Mouse (Mus musculus) heart, adult 18-20 months (tissue): Measurements from ENCODE around the gene 2310002L09Rik. TPM values are rescaled to one million over a fixed set of nuclear protein-coding genes. Genes with fewer than 3 reads are reported as not detected.
"Not testable (repeated sequence)": the region's sequence is repeated elsewhere in the genome, so short reads cannot be mapped to it uniquely, and the experiment has no call there.

Experiments used
- DNase-seq, 2 experiments: peaks; one replicate each; pipeline ENCODE4 v3.0.0; 2021 to 2022; ENCODE audit warnings: mixed read lengths in 1 of 2
- long read RNA-seq, 2 experiments: library from polyadenylated mRNA; stranded (forward); transcript quantifications; one replicate each; pipeline ENCODE4 v2.0.0; 2021
- total RNA-seq, 2 experiments: library from RNA; stranded (reverse); gene quantifications; 2 replicates each; pipeline ENCODE4 v1.2.3; 2021

Gene 2310002L09Rik
- total RNA-seq, result 10 to 100 TPM; 53.7 to 59.1 TPM
- long read RNA-seq, experiment 1, transcript 2310002L09Rik-202 (2 exons, 1,929 nt), result major isoform, 36 of 237 reads
- long read RNA-seq, experiment 1, partial matches to known transcripts, result 0 of 237 reads
- long read RNA-seq, experiment 1, other reads (novel, unspliced or antisense), result 200 of 237 reads
- long read RNA-seq, experiment 2, transcript 2310002L09Rik-202 (2 exons, 1,929 nt), result major isoform, 11 of 140 reads
- long read RNA-seq, experiment 2, partial matches to known transcripts, result 0 of 140 reads
- long read RNA-seq, experiment 2, other reads (novel, unspliced or antisense), result 129 of 140 reads

DNA sequence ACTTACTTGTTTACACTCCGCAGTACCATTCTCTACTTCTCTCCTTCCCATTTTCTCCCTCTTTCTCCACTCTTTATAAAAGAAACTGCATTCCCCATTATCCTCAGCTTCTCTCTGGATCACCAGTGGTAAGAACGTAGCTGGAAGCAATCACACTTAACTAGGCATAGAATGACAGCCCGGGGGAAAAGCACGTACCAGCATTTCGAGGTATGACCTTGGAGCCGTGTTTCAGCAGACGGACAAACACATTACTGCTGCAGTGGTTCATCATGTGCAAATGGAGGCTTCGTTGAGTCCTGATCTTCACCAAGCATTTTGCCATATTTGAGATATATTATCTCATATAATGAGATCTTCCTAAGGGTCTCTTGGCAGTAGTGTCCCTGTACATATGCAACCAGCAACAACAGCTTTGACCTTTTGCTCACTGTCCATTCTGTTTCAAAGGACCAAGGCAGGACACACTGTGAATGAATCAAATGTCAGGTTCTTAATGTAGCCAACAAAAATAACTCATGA lies at the start of gene 2310002L09Rik:
2310002L09Rik (minus strand) TSS at position 472 of the 522 bp plus-strand sequence.
- DNase-seq, result peak; percentile 20 to 24

DNA sequence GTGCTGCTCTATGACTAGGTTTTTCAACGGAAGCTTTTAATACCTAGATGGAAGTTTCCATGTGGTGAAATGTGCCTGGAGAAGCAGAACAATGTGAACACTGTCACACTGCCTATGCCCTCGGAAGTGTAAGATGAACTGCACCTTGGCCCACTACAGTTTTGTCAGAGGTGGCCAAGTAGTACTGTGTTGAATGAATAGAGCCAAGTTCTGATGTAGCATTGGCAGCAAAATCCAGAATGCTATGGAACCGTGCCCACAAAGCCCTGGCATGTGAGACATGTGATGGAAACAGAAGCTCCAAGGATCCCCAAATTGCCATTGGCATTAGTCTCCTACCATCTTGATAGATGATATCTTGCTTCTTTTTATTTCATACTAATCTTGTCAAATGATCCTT lies 29.8 kb upstream of the 2310002L09Rik start:
- peak; percentile 21 to 33 for DNase-seq

DNA sequence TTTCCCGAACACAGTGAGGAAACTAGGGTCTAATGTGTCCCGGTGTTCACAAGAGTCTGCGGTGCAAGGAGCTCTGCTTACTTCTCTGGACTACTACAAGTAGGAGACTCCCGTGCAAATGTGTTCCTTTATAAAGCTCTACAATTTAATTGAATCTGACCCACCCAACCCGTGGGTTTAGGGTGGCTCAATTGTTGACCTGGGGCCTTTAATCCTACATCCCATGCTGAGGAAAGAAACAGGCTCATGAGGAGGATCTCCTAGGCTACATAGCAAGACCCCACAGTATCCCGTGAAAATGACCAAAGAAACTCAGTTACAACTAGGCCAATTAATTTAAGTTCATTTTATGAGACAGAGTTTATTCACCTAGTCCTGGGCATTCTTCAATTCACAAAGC lies 30.0 kb downstream of the 2310002L09Rik start, which contains the start of gene Gm11756:
Gm11756 (minus strand) TSS at position 101 of the 400 bp plus-strand sequence.
- not testable (repeated sequence) for DNase-seq

DNA sequence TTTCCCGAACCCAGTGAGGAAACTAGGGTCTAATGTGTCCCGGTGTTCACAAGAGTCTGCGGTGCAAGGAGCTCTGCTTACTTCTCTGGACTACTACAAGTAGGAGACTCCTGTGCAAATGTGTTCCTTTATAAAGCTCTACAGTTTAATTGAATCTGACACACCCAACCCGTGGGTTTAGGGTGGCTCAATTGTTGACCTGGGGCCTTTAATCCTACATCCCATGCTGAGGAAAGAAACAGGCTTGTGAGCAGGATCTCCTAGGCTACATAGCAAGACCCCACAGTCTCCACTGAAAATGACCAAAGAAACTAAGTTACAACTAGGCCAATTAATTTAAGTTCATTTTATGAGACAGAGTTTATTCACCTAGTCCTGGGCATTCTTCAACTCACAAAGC lies 44.8 kb downstream of the 2310002L09Rik start, which contains the start of gene Gm13871:
Gm13871 (minus strand) TSS at position 101 of the 400 bp plus-strand sequence.
- not testable (repeated sequence) for DNase-seq

DNA sequence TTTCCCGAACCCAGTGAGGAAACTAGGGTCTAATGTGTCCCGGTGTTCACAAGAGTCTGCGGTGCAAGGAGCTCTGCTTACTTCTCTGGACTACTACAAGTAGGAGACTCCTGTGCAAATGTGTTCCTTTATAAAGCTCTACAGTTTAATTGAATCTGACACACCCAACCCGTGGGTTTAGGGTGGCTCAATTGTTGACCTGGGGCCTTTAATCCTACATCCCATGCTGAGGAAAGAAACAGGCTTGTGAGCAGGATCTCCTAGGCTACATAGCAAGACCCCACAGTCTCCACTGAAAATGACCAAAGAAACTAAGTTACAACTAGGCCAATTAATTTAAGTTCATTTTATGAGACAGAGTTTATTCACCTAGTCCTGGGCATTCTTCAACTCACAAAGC lies 59.6 kb downstream of the 2310002L09Rik start, which contains the start of gene Gm11757:
Gm11757 (minus strand) TSS at position 101 of the 400 bp plus-strand sequence.
- DNase-seq, result not testable (repeated sequence)

Other genes with a start within 250 kb of the 2310002L09Rik start
- 1 to 10 TPM in 1 of 2 experiments, under 1 TPM in 1; 0.74 to 1.2 TPM for gene Rasef, start 159.9 kb downstream of the 2310002L09Rik start, total RNA-seq
- not detected for gene Gm11758, start 74.6 kb downstream of the 2310002L09Rik start, total RNA-seq
- gene Gm11757, start 59.7 kb downstream of the 2310002L09Rik start, total RNA-seq, result not detected
- gene Gm13871, start 44.9 kb downstream of the 2310002L09Rik start, total RNA-seq, result not detected
- 1 to 10 TPM; 5.8 to 6.9 TPM for gene Gm11756, start 30.1 kb downstream of the 2310002L09Rik start, total RNA-seq
- under 1 TPM; 0.12 to 0.23 TPM for gene Frmd3, start 62.6 kb upstream of the 2310002L09Rik start, total RNA-seq